Mouse (Mus musculus) gastrocnemius, adult 18-20 months (tissue): ENCODE measurements around the gene Eif4ebp2. TPM values are rescaled to one million over a fixed set of nuclear protein-coding genes. Genes with fewer than 3 reads are reported as not detected.

Experiments
- DNase-seq: peaks from one replicate; pipeline ENCODE4 v3.0.0; 2021; ENCODE audit warnings: low spot score
- total RNA-seq, 2 experiments: library from RNA; stranded (reverse); gene quantifications; 2 replicates each; pipeline ENCODE4 v1.2.3; 2021

Gene Eif4ebp2
- total RNA-seq, 2 experiments from 2014 or later = 147 to 178 TPM

GRCm38 (mm10) chr10:61383715-61384047, 68.8 kb downstream of the Eif4ebp2 start:
- DNase-seq = no peak

- peak; percentile 74 for DNase-seq
These were observed 69.3 kb downstream of the Eif4ebp2 start, which contains the start of gene Pald1 for GRCm38 (mm10) chr10:61383021-61383714. Gene Pald1 (minus strand): TSS chr10:61383530.

GRCm38 (mm10) chr10:61382281-61382731, 70.2 kb downstream of the Eif4ebp2 start:
- peak; percentile 28 for DNase-seq

GRCm38 (mm10) chr10:61381823-61382222, 70.6 kb downstream of the Eif4ebp2 start:
- DNase-seq = no peak

- DNase-seq = peak; percentile 58
These were observed 72.3 kb downstream of the Eif4ebp2 start for GRCm38 (mm10) chr10:61380186-61380585.

GRCm38 (mm10) chr10:61379340-61380040, 73.0 kb downstream of the Eif4ebp2 start:
- DNase-seq = no peak

GRCm38 (mm10) chr10:61378698-61379097, 73.8 kb downstream of the Eif4ebp2 start:
- DNase-seq = no peak

Other genes with a start within 250 kb of the Eif4ebp2 start
- gene Adamts14, start 179.2 kb downstream of the Eif4ebp2 start, total RNA-seq = 1 to 10 TPM in 1 of 2 experiments, under 1 TPM in 1; 0.88 to 1.2 TPM
- not detected for gene Prf1, start 154.8 kb downstream of the Eif4ebp2 start, total RNA-seq
- gene Pald1, start 69.1 kb downstream of the Eif4ebp2 start, total RNA-seq = 1 to 10 TPM; 5.1 to 6.3 TPM
- under 1 TPM; 0.09 to 0.11 TPM for gene Nodal, start 34.7 kb downstream of the Eif4ebp2 start, total RNA-seq
- gene Lrrc20, start 23.1 kb upstream of the Eif4ebp2 start, total RNA-seq = 100 to 1,000 TPM; 161 to 167 TPM
- under 1 TPM; 0.07 to 0.11 TPM for gene Npffr1, start 142.8 kb upstream of the Eif4ebp2 start, total RNA-seq
- gene Ppa1, start 195.9 kb upstream of the Eif4ebp2 start, total RNA-seq = 10 to 100 TPM; 57.6 to 68.1 TPM
- gene Sar1a, start 227.6 kb upstream of the Eif4ebp2 start, total RNA-seq = 100 to 1,000 TPM; 115 to 135 TPM
- gene Tysnd1, start 242.9 kb upstream of the Eif4ebp2 start, total RNA-seq = 10 to 100 TPM; 13.0 to 15.1 TPM